Mouse (Mus musculus) liver, embryonic 14.5 days (tissue): ENCODE measurements around the gene Sorcs3. TPM values are rescaled to one million over a fixed set of nuclear protein-coding genes. Genes with fewer than 3 reads are reported as not detected.

Experiments
- ATAC-seq: fragments of 200-750 bp; cut with Nextera tagmentation; 2 replicates; pipeline ENCODE4 v1.8.0; 2017; ENCODE audit warnings: moderate number of reproducible peaks, mild to moderate bottlenecking, moderate library complexity; ENCODE audit not compliant: insufficient read depth
- DNase-seq, 3 experiments: peaks; one replicate each; pipeline ENCODE4 v3.0.0-alpha.2; 2012 to 2013; ENCODE audit warnings: low read depth in 3 of 3, low spot score in 3 of 3
- H3K27ac ChIP-seq: fragments of 300-500 bp; sonication (generic); 2 replicates; pipeline ENCODE4 v1.5.1; 2014; ENCODE audit warnings: moderate library complexity, mild to moderate bottlenecking, control low read depth, inconsistent platforms
- H3K27me3 ChIP-seq: fragments of 300-500 bp; sonication (generic); 2 replicates; pipeline ENCODE4 v1.6.1; 2014; ENCODE audit warnings: mild to moderate bottlenecking, low read length, moderate library complexity; ENCODE audit not compliant: control insufficient read depth, insufficient read depth
- H3K36me3 ChIP-seq: fragments of 300-500 bp; sonication (generic); replicated peaks from 2 replicates; pipeline ENCODE4 v1.6.1; 2014; ENCODE audit warnings: low read depth; ENCODE audit not compliant: control insufficient read depth, insufficient read depth
- H3K4me1 ChIP-seq, 2 experiments: fragments of 200-500 bp in 1 of 2; fragments of 300-500 bp in 1 of 2; sonication (generic) in 1 of 2; replicated peaks; 2 replicates each; pipeline ENCODE4 v1.6.1; 2012 to 2014; ENCODE audit warnings: antibody characterized with exemption in 1 of 2, inconsistent platforms in 1 of 2, low read length in 1 of 2; ENCODE audit not compliant: control insufficient read depth in 2 of 2, insufficient read depth in 2 of 2
- H3K4me2 ChIP-seq: fragments of 300-500 bp; sonication (generic); 2 replicates; pipeline ENCODE4 v1.6.1; 2014; ENCODE audit warnings: low read depth, mild to moderate bottlenecking, control low read depth, moderate library complexity
- H3K4me3 ChIP-seq, 2 experiments: fragments of 200-500 bp in 1 of 2; fragments of 300-500 bp in 1 of 2; sonication (generic) in 1 of 2; 2 replicates each; pipeline ENCODE4 v1.5.1; 2012 to 2014; ENCODE audit warnings: low read depth in 2 of 2, low read length in 2 of 2, mild to moderate bottlenecking in 2 of 2, control low read depth in 1 of 2, inconsistent platforms in 1 of 2, moderate library complexity in 1 of 2; ENCODE audit not compliant: insufficient read depth in 1 of 2
- H3K9ac ChIP-seq: fragments of 300-500 bp; sonication (generic); replicated peaks from 2 replicates; pipeline ENCODE4 v1.6.1; 2014; ENCODE audit warnings: mild to moderate bottlenecking, control low read depth, moderate library complexity
- H3K9me3 ChIP-seq: fragments of 300-500 bp; sonication (generic); 2 replicates; pipeline ENCODE4 v1.6.1; 2016; ENCODE audit warnings: low read length, mixed read lengths; ENCODE audit not compliant: control insufficient read depth
- CTCF ChIP-seq: IDR thresholded peaks from 2 replicates; pipeline ENCODE4 v1.5.1; 2016; ENCODE audit warnings: antibody characterized with exemption, low read depth, control low read depth
- EP300 ChIP-seq: IDR thresholded peaks from 2 replicates; pipeline ENCODE4 v1.6.1; 2016; ENCODE audit warnings: antibody characterized with exemption, low read depth
- WGBS: fragments of 180-500 bp; shearing (Covaris S2); extraction: QIAGEN DNeasy Blood & Tissue Kit; methylation state at CpG from one replicate; pipeline ENCODE4 v1.1.7; 2014; ENCODE audit not compliant: insufficient replicate concordance; 5-methylcytosine and 5-hydroxymethylcytosine counted together
- polyA plus RNA-seq, 2 experiments: library from polyadenylated mRNA; depleted of rRNA in 1 of 2; stranded (reverse) in 1 of 2; unstranded in 1 of 2; fragments of >200 nt; fragmentation: Nextera tagmentation in 1 of 2; extraction: Ambion mirVana in 1 of 2; gene quantifications; 2 replicates each; pipeline versions ENCODE4 v1.2.1 to v1.2.3; 2012 to 2014

The Sorcs3 gene
- polyA plus RNA-seq, 2 experiments, result 0.04 to 0.09 TPM

DNA sequence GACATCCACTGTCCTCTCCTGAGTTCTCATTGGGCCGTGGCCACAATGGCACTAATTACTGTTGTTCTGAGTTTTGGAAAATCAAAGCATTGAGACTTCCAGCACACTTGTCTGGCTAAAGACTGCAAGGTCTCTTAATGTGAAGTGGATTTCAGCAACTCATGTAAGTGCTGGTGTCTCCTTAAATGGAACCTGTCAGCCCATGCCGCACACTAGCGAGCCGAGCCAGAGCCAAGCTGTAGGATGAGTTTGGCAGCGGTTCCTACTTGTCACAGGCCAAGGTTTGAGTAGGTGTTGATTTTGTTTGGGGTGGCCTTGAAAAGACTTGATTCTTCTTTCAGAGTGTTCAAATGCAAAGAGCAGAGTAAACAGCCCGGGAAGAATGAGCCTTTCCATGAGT is 445.8 kb downstream of the Sorcs3 start:
- H3K27ac ChIP-seq, result no peak overlapping the region
- no peak for ATAC-seq
- H3K27me3 ChIP-seq, result no peaks in the 10 kb centered on the region
- no peak overlapping the region for H3K9ac ChIP-seq
- H3K4me2 ChIP-seq, result no peak overlapping the region
- H3K4me1 ChIP-seq, result 0 out of 4 replicates have a peak, but pooled peaks cover 0 to 1% of the 10 kb centered on the region in 2 experiments
- no peak overlapping the region for H3K4me3 ChIP-seq
- DNase-seq, result no peak
- no peaks in the 10 kb centered on the region for H3K36me3 ChIP-seq
- 63% methylated on average over 6 of the region's 6 CpGs for WGBS
- H3K9me3 ChIP-seq, result no peaks in the 10 kb centered on the region
- TF ChIP-seq EP300 (no peak), CTCF (no peak)

DNA sequence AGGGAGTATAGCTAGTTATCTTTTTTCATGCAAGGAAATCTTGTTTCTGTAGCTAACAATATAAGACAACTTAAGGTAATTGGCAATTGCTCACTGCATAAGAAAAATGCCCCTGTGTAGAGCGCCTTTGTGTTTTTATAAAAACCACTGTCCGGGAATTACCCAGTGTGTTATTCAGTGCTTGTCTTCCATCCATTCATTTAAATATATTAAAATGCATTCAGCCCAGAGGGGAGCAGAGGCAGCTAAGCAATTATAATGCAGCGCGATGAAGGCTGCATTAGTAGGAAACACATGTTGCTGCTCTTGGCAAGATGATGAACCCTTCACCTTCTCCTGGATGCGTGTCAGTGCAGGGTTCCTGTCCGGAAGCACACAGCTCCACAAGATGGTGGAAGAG is 454.4 kb downstream of the Sorcs3 start:
- no peaks in the 10 kb centered on the region; the same call in 1 of the 2 replicates for H3K9me3 ChIP-seq
- no peak overlapping the region for H3K9ac ChIP-seq
- WGBS, result 78% methylated on average over 6 of the region's 6 CpGs
- no peaks in the 10 kb centered on the region for H3K27me3 ChIP-seq
- no peak overlapping the region for H3K27ac ChIP-seq
- H3K36me3 ChIP-seq, result no peaks in the 10 kb centered on the region
- no peak overlapping the region for H3K4me3 ChIP-seq
- DNase-seq (no peak), ATAC-seq (no peak)
- no peak for TF ChIP-seq EP300
- TF ChIP-seq CTCF, result no peak
- no peaks in the 10 kb centered on the region for H3K4me1 ChIP-seq
- H3K4me2 ChIP-seq, result no peak overlapping the region

DNA sequence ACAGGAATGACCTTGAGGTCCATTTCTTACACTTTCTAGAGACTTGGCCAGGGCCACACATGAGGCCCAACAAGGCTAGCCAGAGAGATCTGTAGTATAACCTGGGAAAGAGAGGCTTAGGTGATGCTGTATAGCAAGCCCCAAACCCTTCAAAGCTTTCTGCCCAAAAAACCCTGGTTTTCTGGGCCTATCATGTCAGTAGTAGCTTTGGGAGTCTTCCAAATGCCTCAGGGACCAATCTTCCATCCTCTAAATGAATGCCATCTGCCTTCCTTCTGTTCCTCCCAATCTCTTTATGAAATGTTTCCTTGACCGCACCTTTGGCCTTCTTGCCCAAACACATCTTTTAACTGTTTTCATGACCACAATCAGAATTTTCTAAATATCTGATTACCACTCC is 474.1 kb downstream of the Sorcs3 start:
- no peaks in the 10 kb centered on the region for H3K36me3 ChIP-seq
- H3K4me1 ChIP-seq, result no peaks in the 10 kb centered on the region
- no peak for ATAC-seq
- no peak for DNase-seq
- H3K27ac ChIP-seq, result no peak overlapping the region
- no peak overlapping the region for H3K4me2 ChIP-seq
- WGBS, result 70% methylated on average over 1 of the region's 1 CpGs
- H3K9ac ChIP-seq, result no peak overlapping the region
- no peaks in the 10 kb centered on the region for H3K27me3 ChIP-seq
- no peaks in the 10 kb centered on the region for H3K9me3 ChIP-seq
- no peak overlapping the region for H3K4me3 ChIP-seq
- TF ChIP-seq EP300 (no peak), CTCF (no peak)

DNA sequence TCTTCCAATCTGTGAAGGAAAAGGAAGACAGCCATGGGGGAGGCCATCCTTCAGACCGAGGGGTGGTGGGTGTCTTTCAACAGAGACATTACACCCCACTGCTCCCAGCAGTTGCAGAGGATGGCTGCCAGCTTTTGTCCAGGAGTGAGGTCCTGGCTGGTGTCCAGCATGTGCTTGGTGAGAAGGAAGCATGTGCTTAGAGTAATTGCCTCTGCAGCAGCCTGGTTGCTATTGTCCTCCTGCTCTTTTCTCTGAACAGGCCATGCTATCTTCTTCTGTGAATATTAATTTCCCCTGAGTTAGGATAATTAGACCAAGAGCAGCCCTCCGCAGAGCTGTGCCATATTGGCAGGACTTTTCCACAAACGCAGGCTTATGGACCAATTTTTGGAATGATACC is 476.7 kb downstream of the Sorcs3 start:
- DNase-seq (no peak), ATAC-seq (no peak)
- TF ChIP-seq CTCF, result no peak
- no peak for TF ChIP-seq EP300
- H3K9me3 ChIP-seq, result no peaks in the 10 kb centered on the region
- H3K27me3 ChIP-seq, result no peaks in the 10 kb centered on the region
- 60% methylated on average over 3 of the region's 3 CpGs for WGBS
- no peaks in the 10 kb centered on the region for H3K36me3 ChIP-seq
- H3K4me2 ChIP-seq, result no peak overlapping the region
- H3K27ac ChIP-seq, result no peak overlapping the region
- no peak overlapping the region for H3K4me3 ChIP-seq
- H3K4me1 ChIP-seq, result no peaks in the 10 kb centered on the region
- no peak overlapping the region for H3K9ac ChIP-seq

GRCm38 (mm10) chr19:48686369-48686768 is 480.5 kb downstream of the Sorcs3 start:
- no peak for TF ChIP-seq CTCF
- TF ChIP-seq EP300, result no peak
- Histone ChIP-seq H3K27me3 (no peaks in the 10 kb centered on the region), H3K4me2 (no peak overlapping the region), H3K4me1 (no peaks in the 10 kb centered on the region), H3K9ac (no peak overlapping the region), H3K36me3 (no peaks in the 10 kb centered on the region), H3K4me3 (no peak overlapping the region), H3K9me3 (no peaks in the 10 kb centered on the region), H3K27ac (no peak overlapping the region)
- ATAC-seq, result no peak
- WGBS, result 67% methylated on average over 2 of the region's 2 CpGs
- DNase-seq, result no peak
